Mouse (Mus musculus) hematopoietic stem cell, adult 5-6 weeks (primary cell): ENCODE measurements at regions not wholly inside any gene's neighbourhood (a gene's known extent, or its start where the extent isn't known, plus 50 kb on each side); places are given as distances from the start of the nearest gene placed in this dataset.
"Not testable (repeated sequence)": the region's sequence is repeated elsewhere in the genome, so short reads cannot be mapped to it uniquely, and the experiment has no call there.

Experiments used
- ATAC-seq, 2 experiments: fragments of 125-278 bp in 1 of 2; replicated peaks in 1 of 2; 2 replicates each; pipeline ENCODE4 v1.8.0; 2016 to 2017; ENCODE audit warnings: inconsistent platforms in 2 of 2, mild to moderate bottlenecking in 2 of 2, moderate number of reproducible peaks in 2 of 2, low read depth in 1 of 2, moderate TSS enrichment in 1 of 2; ENCODE audit not compliant: low FRiP score in 2 of 2, poor library complexity in 2 of 2, severe bottlenecking in 2 of 2, insufficient read depth in 1 of 2, low TSS enrichment in 1 of 2

DNA sequence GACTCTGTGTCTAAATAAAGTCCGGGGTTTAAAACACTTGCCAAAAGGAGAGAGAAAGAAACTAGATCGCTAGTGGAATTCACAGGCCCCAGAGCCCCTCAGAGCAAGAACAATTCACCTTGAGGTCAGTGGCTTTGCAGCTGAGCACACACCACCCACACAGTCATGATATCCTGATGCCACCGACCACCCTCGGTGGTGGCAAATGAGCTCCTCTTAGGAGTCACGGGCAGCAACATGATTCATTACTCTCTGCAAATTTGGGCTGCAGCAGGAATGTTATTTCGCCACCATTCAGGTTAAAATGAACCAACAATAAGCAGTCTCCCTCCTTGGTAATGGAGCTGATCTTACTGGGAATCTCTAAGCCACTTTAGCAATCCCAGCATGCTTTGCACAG is 213.9 kb downstream of the Ankrd50 start:
- no peak for ATAC-seq

DNA sequence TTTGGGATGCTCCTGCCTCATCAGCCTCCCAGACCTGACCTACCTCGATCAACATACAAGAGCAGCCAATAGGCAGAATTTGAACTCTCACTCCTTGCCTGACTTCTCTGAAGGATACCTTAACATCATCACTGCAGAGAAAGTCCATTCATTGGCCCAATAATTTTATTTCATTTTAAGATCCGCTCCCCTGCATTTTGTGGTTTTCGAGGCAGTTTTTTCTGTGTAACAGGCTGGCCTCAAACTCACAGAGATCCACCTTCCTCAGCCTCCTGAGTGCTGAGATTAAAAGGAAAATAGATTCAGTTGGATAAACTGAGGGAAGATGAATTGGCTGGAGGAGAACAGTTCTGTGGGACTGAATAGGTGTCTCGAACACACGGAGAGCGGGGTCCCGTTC is 216.4 kb downstream of the Ankrd50 start:
- ATAC-seq: no peak

DNA sequence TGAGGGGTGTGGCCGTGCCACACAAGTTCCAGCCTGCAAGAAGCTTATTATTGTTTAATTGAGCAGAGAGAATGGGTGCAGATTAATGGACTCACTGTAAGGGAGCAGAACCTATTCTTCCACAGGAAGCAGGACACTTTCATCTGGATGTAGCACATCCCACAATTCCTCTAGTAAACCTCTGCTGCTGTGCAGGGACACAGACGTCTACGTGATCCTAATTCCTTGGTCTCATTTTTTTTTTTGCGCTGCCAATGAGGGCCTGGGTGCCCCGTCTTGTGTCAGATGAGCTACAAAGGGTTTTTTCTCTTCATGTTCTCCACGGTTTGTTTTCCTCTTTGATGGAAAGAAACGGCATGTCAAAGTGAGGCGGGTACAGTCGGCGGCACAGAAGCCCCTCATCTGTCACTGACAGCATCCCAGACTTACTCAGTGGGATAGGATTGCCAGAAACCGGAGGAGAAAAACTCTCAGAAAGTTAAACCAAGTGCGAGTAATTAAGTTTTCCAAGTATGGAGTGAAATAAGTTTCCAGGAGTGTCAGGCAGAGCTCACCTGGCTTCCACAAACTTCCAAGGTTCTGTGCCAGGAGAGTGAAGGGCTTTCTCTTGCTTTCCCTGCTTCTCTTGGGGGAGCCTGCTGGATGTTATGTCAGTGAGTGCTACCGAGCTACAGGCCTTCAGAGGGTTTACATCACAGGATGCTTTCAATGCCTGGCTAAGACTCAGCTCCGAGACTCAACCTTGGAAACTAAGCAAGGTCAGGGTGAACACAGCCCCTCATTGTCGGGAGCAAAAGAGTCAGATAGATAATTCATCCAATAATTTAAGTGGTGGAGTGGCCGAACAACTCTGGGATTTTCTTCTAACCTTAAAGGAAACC is 221.1 kb downstream of the Ankrd50 start:
- ATAC-seq: no peak

DNA sequence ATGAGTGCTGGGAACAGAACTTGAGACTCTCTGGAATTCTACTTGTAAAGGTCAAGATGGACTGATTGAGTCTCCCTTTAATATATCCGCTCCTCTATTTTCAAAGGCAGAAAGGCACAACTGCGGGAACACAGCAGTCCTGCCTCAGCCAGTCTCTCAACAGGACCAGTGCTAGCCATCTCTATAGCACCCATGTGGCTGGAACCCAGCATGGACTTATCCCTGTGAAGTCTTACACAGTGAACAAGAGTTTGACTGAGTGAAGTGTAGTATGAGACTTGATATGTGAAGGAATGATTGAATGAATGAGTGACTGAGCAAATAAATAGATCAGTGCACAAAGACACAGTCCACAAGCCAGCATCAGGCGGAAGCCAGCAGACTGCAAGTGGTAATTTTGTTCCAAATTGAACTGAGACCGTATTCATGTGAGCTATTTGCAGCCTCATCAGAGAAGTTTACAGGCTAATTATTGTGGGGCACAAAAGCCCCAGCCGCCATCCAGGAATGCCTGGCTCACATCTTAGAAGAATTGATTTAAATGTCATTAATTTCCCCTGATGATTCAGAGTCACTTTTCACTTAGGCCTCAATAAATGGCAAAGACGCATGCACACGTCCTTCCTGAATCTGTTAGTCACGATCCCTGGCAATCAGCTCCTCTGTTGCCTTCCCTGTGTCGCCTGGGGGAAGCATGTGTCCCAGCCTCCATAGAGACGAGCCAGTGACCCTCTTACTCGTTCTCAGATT is 223.1 kb downstream of the Ankrd50 start:
- no peak for ATAC-seq

GRCm38 (mm10) chr3:38259223-38259622 is 225.4 kb downstream of the Ankrd50 start:
- not testable (repeated sequence) for ATAC-seq

GRCm38 (mm10) chr3:38257843-38258290 is 226.8 kb downstream of the Ankrd50 start:
- ATAC-seq: peak; percentile 61 to 67

- no peak for ATAC-seq
These were observed 227.4 kb downstream of the Ankrd50 start for GRCm38 (mm10) chr3:38257076-38257842.

GRCm38 (mm10) chr3:38255674-38256073 is 229.0 kb downstream of the Ankrd50 start:
- ATAC-seq: peak in 1 of 2 experiments; percentile 18; a peak in 1 of 4 replicates

- no peak for ATAC-seq
These were observed 229.7 kb downstream of the Ankrd50 start for GRCm38 (mm10) chr3:38254896-38255295.

DNA sequence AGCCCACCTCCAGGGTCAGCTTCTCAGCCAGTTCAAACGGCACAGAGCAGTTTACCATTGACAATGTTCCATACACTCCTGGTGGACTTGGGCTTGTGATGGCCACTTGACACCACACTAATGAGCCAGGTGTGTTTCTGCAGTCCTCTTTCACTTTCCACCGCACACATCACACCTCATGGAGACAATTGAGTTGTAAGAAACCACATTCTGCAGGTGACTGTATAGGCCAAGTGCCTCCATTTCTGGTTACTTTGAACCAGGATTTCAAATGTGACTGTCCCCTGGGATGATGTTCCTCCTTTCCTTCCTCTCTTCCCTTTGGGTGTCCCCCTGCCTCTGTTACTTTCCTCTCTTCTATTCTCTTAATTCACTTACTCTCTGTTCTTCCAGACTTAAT is 233.1 kb downstream of the Ankrd50 start:
- ATAC-seq: no peak; a peak in 1 of 4 replicates

- ATAC-seq: no peak
These were observed 234.1 kb downstream of the Ankrd50 start for GRCm38 (mm10) chr3:38250552-38250951.

- no peak for ATAC-seq
These were observed 235.7 kb downstream of the Ankrd50 start for GRCm38 (mm10) chr3:38248941-38249340.

- no peak for ATAC-seq
These were observed 238.2 kb downstream of the Ankrd50 start for GRCm38 (mm10) chr3:38246439-38246838.

DNA sequence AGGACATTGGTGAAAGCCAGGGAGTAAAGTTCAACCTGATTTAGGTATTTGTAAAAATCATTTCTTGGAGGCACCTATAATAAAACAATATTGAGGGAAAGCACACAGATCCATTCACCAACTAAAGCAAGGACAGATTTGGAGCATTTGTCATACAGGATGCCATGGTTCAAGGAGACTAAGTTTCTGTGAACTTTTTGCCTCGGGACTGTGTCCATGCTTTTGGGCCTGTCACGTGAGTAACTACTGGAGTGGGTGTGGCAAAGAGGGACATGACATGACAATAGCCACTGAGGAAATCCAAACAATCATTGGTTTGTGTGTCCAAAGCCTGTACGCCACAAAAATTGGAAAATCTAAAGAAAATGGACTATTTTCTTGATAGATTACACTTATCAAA is 241.4 kb downstream of the Ankrd50 start:
- ATAC-seq: no peak

- peak; percentile 39 to 56; a peak in 3 of 4 replicates for ATAC-seq
These were observed 247.0 kb downstream of the Ankrd50 start for GRCm38 (mm10) chr3:38237616-38238015.

GRCm38 (mm10) chr3:38235736-38236083 is 248.9 kb downstream of the Ankrd50 start:
- ATAC-seq: no peak

GRCm38 (mm10) chr3:38235033-38235735 is 249.5 kb downstream of the Ankrd50 start:
- no peak for ATAC-seq
